Mouse (Mus musculus): ENCODE results near the gene Cpne2. TPM values are rescaled to one million over a fixed set of nuclear protein-coding genes. Genes with fewer than 3 reads are reported as not detected.

Cpne2 gene
- polyA plus RNA-seq, 1 experiment from 2014 or later = 51.2 TPM

DNA sequence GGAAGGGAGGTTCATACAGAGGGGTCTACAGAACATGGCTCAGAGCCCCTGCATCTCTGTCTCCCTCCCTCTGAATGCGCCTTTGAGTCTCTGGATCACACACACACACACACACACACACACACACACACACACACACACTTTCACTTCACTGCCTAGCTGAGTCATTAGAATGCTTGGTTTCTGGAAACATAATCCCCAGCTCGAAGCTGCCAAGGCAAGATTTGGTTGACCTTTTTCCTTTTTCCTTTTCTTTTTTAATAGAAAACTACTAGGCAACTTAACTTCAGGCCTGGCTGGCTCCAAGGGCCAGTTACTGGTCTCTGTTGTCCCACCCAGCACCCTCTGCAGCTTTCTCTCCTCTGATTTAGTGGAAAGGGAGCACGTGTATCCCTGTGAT is 16.0 kb upstream of the Cpne2 start:
- peaks cover 14% of the 10 kb centered on the region for H3K27me3 ChIP-seq
- DNase-seq (ENCODE audit: low read depth, low spot score) (no peak), ATAC-seq (no peak)
- CTCF ChIA-PET = interaction anchor here (1.0 to 2.4 kb wide), 2 partner anchors 24 to 68 kb away, joined by 3 to 7 read pairs; no protein-coding TSS in a partner anchor
- in situ Hi-C loops (cut with MboI; ENCODE audit: low pct_unique_long_range_greater_than_20kb) = no loop called here
- POLR2A ChIA-PET = no interaction called here
- no peak for TF ChIP-seq CTCF (IDR thresholded peaks at IDR 0.05)

GRCm38 (mm10) chr8:94518331-94518730 is 14.5 kb upstream of the Cpne2 start:
- no peak for DNase-seq (ENCODE audit: low read depth, low spot score)
- no peak for TF ChIP-seq CTCF (IDR thresholded peaks at IDR 0.05)
- ATAC-seq = no peak
- peaks cover 11% of the 10 kb centered on the region for H3K27me3 ChIP-seq
- in situ Hi-C loops (cut with MboI; ENCODE audit: low pct_unique_long_range_greater_than_20kb) = no loop called here
- POLR2A ChIA-PET = interaction anchor here (0.9 kb wide), 1 partner anchor 65 kb away, joined by 4 read pairs; no protein-coding TSS in a partner anchor
- CTCF ChIA-PET = interaction anchor here (2.4 kb wide), 1 partner anchor 26 kb away, joined by 7 read pairs; no protein-coding TSS in a partner anchor

DNA sequence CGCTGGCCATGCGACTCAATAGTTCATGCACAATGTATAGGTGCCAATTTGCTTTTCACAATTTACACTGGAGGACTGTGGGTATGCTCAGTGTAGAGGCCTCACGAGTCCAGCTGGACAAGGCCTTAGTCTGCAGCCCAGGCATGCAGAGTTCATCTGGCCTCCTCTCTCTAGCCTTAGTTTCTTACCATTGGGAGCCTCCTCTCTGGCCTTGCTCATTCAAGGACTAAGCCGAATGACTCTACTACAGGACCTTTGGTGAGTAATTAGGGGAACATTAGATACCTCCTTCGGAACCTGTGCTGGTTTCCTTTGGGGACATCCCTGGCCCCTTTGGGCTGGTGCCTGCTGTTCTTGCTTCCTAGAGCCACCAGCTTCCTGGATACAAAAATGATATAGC is 13.8 kb upstream of the Cpne2 start:
- ChIA-PET POLR2A (no interaction called here), CTCF (interaction anchor here (0.8 kb wide), 1 partner anchor 8 kb away, joined by 4 read pairs; no protein-coding TSS in a partner anchor)
- ATAC-seq (no peak), DNase-seq (ENCODE audit: low read depth, low spot score) (no peak)
- in situ Hi-C loops (cut with MboI; ENCODE audit: low pct_unique_long_range_greater_than_20kb) = no loop called here
- H3K27me3 ChIP-seq = peaks cover 11% of the 10 kb centered on the region
- no peak for TF ChIP-seq CTCF (IDR thresholded peaks at IDR 0.05)

GRCm38 (mm10) chr8:94521481-94521880 is 11.3 kb upstream of the Cpne2 start:
- ChIA-PET CTCF (interaction anchor here (0.8 to 1.1 kb wide), 3 partner anchors 9 to 269 kb away, joined by 3 to 4 read pairs (median 3); no protein-coding TSS in a partner anchor), POLR2A (no interaction called here)
- in situ Hi-C loops (cut with MboI; ENCODE audit: low pct_unique_long_range_greater_than_20kb) = loop anchor here (10.0 kb wide), 1 partner anchor 293 kb away; the partner anchor contains the start of gene Ccl17
- DNase-seq (ENCODE audit: low read depth, low spot score) = no peak
- ATAC-seq = no peak
- H3K27me3 ChIP-seq = peaks cover 14% of the 10 kb centered on the region
- no peak for TF ChIP-seq CTCF (IDR thresholded peaks at IDR 0.05)

DNA sequence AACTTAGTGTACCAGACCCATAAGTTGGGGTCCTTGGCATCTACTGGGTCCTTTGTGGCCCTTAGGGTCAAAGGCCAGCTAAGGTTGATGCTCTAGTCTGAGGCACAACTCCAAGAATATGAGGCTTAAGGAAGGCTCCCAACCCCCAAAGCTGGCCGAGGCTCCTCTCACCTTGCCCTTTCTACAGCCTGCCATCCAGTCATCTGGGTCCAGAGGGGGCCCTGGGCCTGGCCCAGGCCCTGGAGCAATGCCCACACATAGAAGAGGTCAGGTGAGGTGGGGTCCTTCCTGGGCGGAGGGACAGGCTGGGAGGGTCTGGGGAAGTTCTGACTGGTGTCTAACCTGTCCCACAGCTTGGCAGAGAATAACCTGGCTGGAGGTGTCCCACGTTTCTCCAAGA is 10.3 kb upstream of the Cpne2 start:
- no peak for ATAC-seq
- H3K27me3 ChIP-seq = peaks cover 14% of the 10 kb centered on the region
- POLR2A ChIA-PET = no interaction called here
- no peak for DNase-seq (ENCODE audit: low read depth, low spot score)
- no peak for TF ChIP-seq CTCF (IDR thresholded peaks at IDR 0.05)
- CTCF ChIA-PET = interaction anchor here (0.7 to 1.5 kb wide), 4 partner anchors 16 to 62 kb away, joined by 3 to 4 read pairs (median 3); no protein-coding TSS in a partner anchor
- in situ Hi-C loops (cut with MboI; ENCODE audit: low pct_unique_long_range_greater_than_20kb) = loop anchor here (10.0 kb wide), 1 partner anchor 292 kb away; the partner anchor contains the start of gene Ccl17

DNA sequence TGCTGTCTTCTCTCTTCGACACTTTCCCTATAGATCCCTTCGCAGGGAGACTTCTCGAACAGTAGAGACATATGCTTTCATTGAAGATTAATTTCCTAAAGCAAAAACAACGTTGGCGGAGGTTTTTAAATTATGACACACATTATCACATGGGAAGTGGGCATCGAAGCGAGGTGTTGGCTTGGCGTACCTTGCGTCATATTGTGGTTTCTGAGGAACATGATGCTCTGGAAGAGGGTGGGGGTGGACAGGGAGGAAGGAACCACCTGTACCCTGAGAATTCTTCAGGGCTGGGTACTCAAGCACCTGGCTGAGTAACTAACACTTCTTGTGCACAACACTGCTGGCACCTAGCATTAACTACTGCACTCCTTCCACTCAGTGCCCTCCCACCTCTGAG is 8.2 kb upstream of the Cpne2 start:
- TF ChIP-seq CTCF (IDR thresholded peaks at IDR 0.05) = no peak
- ATAC-seq = no peak
- no peak for DNase-seq (ENCODE audit: low read depth, low spot score)
- ChIA-PET CTCF (interaction anchor here (2.2 kb wide), 1 partner anchor 32 kb away, joined by 5 read pairs; no protein-coding TSS in a partner anchor), POLR2A (no interaction called here)
- H3K27me3 ChIP-seq = peaks cover 14% of the 10 kb centered on the region
- in situ Hi-C loops (cut with MboI; ENCODE audit: low pct_unique_long_range_greater_than_20kb) = loop anchor here (10.0 kb wide), 1 partner anchor 290 kb away; the partner anchor contains the start of gene Ccl17

- POLR2A ChIA-PET = no interaction called here
- CTCF ChIA-PET = interaction anchor here (2.0 kb wide), 1 partner anchor 57 kb away, joined by 7 read pairs; no protein-coding TSS in a partner anchor
- DNase-seq (ENCODE audit: low read depth, low spot score) (no peak), ATAC-seq (no peak)
- in situ Hi-C loops (cut with MboI; ENCODE audit: low pct_unique_long_range_greater_than_20kb) = loop anchor here (5.0 to 10.0 kb wide), 3 partner anchors 55 to 288 kb away; partner anchors contain the start of gene Ccl17
- no peak for TF ChIP-seq CTCF (IDR thresholded peaks at IDR 0.05)
- H3K27me3 ChIP-seq = peaks cover 3% of the 10 kb centered on the region
Measured at GRCm38 (mm10) chr8:94527178-94527577, 5.6 kb upstream of the Cpne2 start.

DNA sequence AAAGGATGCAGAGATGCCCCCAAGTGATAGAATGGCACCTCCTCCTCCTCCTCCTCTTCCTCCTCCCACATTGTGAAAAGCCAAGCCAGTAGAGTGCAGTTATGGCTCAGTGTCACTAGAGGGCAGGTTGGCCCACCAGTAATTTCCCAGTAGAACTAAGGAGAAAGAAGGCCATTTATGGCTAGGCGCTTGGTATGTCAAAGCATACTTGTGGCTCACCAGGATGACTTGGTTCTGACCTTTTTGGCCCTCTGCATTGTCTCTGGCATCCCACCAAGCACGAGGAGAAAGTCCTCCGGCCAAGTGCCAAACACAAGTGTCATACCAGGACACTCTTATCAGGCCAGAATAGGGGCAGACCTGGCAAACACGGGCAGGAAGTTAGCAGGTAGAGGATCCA is 4.5 kb upstream of the Cpne2 start:
- in situ Hi-C loops (cut with MboI; ENCODE audit: low pct_unique_long_range_greater_than_20kb) = loop anchor here (5.0 to 10.0 kb wide), 3 partner anchors 54 to 287 kb away; partner anchors contain the start of gene Ccl17
- POLR2A ChIA-PET = no interaction called here
- DNase-seq (ENCODE audit: low read depth, low spot score) (peak; percentile 83), ATAC-seq (peak; percentile 9)
- TF ChIP-seq CTCF (IDR thresholded peaks at IDR 0.05) = peak; percentile 89
- H3K27me3 ChIP-seq = peaks cover 3% of the 10 kb centered on the region
- CTCF ChIA-PET = no interaction called here

GRCm38 (mm10) chr8:94529875-94530274 is 2.9 kb upstream of the Cpne2 start:
- ATAC-seq = no peak
- no peak for TF ChIP-seq CTCF (IDR thresholded peaks at IDR 0.05)
- peaks cover 3% of the 10 kb centered on the region for H3K27me3 ChIP-seq
- no peak for DNase-seq (ENCODE audit: low read depth, low spot score)
- in situ Hi-C loops (cut with MboI; ENCODE audit: low pct_unique_long_range_greater_than_20kb) = loop anchor here (5.0 to 10.0 kb wide), 3 partner anchors 52 to 285 kb away; partner anchors contain the start of gene Ccl17
- CTCF ChIA-PET = interaction anchor here (1.5 kb wide), 1 partner anchor 54 kb away, joined by 5 read pairs; no protein-coding TSS in a partner anchor
- POLR2A ChIA-PET = interaction anchor here (0.9 kb wide), 1 partner anchor 137 kb away, joined by 3 read pairs; no protein-coding TSS in a partner anchor

DNA sequence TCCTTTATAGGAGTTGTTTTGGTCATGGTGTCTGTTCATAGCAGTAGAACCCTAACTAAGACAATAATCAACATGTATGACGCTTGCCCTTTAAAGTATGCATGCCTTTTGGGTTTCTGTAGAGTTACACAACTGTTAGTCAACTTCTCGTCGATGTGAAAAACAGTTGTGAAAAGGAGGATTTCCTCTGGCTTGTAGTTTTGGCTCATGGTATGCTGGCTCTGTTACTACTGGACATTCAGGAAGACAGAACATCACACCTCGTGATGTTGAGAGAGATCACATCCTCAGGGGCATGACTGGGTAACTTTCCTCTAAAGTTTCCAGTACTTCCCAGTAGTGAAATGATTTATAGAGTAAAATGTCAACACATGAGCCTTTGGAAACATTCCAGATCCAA is 2.1 kb upstream of the Cpne2 start:
- CTCF ChIA-PET = interaction anchor here (3.1 kb wide), 1 partner anchor 53 kb away, joined by 10 read pairs; no protein-coding TSS in a partner anchor
- no peak for TF ChIP-seq CTCF (IDR thresholded peaks at IDR 0.05)
- H3K27me3 ChIP-seq = peaks cover 3% of the 10 kb centered on the region
- ATAC-seq (no peak), DNase-seq (ENCODE audit: low read depth, low spot score) (no peak)
- in situ Hi-C loops (cut with MboI; ENCODE audit: low pct_unique_long_range_greater_than_20kb) = no loop called here
- POLR2A ChIA-PET = no interaction called here

DNA sequence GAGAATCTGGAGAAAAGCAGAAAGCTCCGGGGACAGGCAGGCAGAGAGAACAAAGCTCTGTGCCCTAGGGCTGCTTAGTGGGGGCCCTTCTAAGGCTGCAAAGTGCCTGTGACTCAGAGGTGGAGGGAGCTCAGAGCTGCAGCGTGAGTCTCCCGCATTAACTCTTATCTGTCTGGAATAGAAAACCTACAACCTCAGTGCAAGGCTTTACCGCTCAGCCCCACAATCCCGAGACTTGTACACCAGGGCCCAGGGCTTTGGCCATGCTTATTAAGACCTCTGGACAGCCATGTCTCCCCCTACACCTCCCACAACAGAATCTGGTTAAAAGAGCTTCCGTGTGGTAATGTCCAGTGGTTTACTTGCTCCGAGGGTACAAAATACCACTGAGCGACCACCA is 790 bp upstream of the Cpne2 start:
- no peaks in the 10 kb centered on the region for H3K27me3 ChIP-seq
- TF ChIP-seq CTCF (IDR thresholded peaks at IDR 0.05) = no peak
- POLR2A ChIA-PET = interaction anchor here (1.0 to 1.3 kb wide), 2 partner anchors 40 to 225 kb away, joined by 3 to 7 read pairs; no protein-coding TSS in a partner anchor
- ATAC-seq = peak; percentile 52
- DNase-seq (ENCODE audit: low read depth, low spot score) = peak; percentile 51
- CTCF ChIA-PET = interaction anchor here (0.7 to 3.1 kb wide), 3 partner anchors 8 to 52 kb away, joined by 3 to 10 read pairs (median 7); no protein-coding TSS in a partner anchor
- in situ Hi-C loops (cut with MboI; ENCODE audit: low pct_unique_long_range_greater_than_20kb) = no loop called here
